Mouse (Mus musculus): Measurements from ENCODE around the gene Tmem175.

The Tmem175 gene

DNA sequence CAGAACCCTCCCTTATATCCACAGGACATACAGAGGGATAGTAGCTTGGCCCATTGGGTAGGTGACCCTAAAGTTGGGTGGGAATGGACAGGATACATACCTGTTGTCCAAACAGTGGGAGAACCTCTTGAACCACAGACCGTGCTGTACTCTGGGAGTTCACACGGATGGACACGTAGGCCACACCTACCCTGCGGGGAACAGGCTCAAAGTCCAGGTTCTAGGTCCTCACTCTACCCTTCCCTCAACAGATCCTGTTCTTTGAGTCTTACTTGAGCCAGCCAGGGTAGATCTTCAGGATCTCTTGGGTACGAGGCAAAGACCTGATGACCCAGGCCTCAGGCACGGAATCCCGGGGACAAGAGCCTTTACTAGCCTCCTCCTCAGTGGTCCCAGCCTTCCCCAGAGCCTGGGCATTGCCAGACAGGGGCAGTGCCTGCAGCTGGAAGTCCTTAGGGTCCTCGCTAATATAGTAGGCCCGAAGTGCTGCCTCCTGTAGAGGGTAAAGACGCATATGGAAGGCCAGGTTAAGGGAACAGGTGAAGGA is 24.9 kb downstream of the Tmem175 start:
- DNase-seq, result no peak

DNA sequence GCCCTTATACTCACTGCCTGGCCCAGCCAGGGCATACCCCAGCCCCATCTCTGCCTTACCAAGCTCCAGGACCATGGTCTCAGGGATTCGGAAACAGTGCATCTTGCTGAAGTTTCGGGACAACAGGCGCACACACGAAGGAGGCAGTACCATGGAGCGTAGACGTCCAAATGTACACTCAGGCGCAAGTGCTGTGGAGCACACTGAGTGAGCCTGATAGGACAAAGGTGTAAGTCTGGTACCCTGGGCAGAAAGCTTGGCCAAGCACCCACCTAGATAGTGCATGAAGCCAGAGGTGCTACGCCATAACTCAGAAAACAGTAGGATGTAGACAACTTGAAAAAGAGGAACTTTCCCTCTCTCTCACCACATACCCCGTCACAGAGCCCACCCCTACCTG is 25.8 kb downstream of the Tmem175 start:
- DNase-seq, result no peak

DNA sequence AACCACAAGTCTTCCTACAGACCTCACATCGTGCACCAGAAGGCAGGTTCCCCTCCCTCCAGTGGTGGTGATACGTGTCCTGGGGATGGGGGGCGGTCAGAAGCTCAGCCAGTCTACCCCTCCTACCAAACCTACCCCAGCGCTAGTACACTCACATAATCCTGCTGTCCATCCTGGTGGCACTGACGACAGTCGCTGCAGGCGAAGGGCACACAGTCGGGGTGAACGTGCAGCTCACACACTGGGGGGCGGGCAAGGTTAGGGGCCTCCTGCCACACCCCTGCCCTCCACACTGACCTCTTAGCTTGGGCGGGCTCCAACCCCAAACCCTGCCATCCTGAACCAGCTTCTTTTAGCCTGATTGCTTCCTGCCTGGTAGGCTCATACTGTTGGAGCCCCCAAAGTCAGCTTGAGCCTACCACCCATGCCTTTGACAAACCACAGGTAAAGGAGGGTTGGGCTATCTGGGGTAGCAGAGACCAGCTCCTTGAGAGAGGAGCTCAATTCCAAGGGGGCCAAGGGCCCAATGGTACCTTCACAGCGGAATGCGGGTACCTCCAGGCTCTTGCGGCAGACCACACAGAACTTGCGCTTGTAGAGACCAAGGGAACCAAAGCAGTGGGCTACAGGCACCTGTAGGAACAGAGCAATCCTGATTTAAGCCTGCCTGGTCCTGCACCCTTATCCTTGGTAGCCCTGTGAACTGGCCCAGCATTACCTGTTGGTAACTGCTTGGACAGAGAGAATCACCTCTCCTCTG is 26.5 kb downstream of the Tmem175 start:
- DNase-seq, result no peak

DNA sequence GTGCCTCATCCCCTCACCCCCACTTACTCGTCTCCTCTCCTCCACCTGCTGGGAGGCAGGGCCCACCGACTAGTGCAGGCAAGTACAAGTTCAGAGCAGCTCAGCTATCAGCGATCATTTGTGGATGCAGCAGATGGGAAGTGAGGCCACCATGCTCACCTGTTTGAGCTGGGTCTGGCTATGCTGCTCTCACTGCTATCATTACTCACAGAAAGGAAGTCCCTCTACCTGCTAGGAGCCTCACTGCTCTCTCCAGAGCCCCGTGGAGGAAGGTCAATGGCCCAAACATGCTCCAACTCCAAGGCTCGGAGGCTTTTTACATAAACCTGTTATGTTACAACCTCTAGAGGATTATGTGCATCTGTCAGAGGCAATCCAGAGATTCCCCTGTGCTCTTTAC is 27.8 kb downstream of the Tmem175 start:
- DNase-seq, result no peak

DNA sequence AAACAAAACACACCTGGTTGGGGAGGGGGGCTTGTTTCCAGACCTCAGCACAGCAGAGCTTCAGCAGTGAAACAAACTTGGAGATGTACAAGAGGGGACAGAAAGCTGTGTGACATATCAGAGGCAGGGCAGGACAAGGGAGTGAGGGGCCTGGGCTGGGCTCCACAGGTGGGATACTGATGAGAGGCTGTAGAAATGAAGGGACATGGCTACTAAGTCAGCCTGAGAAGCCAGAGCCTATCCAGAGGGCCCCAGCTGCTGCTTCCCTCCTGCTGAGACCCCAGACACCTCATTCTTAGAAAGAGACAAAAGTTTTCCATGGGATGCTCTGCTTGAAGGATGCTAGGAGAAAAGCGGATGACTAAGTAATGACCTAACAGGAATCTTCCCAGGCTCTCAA is 29.0 kb downstream of the Tmem175 start:
- DNase-seq, result no peak

DNA sequence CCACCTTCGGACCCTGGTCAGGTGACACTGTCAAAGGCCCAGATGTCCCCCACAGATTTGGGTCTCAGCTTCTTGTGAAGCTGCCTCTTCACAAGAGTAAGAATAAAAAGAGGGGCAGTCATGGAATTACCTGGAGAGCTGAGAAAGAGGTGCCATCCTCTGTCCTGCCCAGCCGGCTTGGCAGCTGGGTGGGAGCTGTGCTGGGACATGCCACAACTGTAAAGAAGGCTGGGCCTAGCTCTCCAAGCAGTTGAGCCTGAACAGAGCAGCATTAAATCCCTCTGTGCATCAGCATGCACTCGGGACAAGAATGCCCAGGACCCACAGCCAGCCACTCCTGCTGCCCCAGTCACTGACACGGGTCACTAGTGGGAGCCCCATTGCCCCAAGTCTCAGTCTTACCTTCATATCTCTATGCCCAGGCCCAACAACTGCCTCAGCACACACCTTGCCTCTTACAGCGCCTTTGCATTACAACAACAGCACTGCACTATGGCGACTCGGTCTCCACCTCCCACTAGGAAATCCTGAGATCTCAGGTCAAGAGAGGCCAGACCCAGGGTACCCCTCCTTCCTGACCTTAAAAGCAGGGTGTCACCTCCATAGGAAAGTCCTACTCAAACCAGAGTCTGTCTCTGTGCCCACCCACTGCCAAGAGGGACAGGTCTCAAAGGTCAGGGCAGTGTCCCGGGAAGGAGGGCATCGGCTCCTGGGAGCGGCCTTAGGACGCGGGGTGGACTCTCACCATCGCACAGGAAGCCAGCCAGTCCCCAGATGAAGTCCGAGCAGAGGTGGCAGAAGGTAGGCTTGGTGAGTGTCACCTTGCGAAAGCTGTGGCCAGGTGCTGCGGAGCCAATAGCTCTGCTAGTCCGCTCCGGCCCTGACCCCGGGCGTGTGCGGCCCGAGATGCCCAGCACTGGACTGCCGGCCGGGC is 30.4 kb downstream of the Tmem175 start, which contains the start of gene Idua:
TSS of gene Idua (plus strand) at position 634 of the 934 bp plus-strand sequence.
- DNase-seq, result no peak

DNA sequence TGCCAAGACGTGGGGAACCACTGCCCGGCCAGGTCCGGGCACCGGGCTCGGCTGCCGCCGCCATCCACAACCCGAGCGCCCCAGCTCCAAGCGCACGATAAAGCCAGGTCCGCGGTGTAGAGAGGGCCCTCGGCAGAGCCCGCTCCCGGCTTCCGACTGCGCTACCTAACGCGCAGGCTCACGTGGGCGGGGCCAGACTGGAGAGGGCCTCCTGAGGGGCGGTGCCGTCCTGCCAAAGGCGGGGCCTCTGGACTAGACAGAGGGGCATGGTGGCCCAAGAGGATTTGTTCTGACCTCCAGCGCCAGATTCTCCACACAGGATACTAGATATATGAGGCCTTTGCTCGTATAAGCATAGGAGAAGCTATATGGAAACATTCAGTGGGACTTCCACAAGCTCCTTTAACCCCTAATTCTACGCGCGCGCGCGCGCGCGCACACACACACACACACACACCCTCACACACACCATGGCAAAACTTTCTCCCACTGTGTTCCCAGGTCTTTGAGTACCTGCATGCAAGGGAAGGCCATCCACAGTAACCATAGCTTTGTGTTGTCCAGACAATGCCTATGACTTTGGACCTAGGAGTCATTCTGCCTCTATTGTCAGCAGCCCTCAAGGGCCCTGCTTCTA is 31.2 kb downstream of the Tmem175 start:
- DNase-seq, result peak; percentile 97

DNA sequence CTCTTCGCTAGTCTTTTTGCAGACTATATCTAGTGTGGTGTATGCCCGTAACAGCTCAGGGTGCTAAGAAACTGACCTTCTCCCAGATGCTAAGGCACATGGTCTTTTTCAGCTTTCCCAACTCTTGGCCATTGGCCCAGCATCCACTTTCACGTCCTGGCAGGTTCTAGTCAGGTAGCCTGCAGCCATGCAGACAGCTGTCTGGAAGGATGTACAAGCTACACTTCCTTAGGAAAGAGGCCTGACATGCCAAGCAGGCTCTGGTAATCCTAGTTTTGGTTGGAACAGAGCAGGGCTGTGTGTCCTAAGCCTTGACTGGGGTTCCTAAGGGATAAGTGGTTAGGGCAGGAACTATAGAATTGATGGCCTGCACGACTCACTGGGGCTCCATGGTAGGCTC is 33.2 kb downstream of the Tmem175 start:
- DNase-seq, result no peak

DNA sequence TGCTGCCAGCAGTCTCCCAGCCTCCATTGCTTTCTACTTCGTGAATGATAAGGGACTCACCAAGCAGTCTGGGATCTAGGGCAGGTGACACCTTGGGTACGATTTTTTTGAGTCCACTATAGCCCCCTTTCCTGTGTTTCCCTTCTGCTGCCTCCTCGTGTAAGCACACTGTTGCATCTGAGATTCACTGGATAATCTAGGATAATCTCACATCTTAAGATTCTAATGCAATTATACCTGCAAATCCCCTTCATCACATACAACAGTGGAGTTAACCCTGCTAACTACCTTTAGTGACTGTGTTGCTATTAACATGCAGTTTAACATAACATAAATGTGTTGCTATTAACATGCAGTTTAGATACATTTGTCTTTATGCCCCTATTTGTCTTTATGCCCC is 35.5 kb downstream of the Tmem175 start:
- no peak for DNase-seq

DNA sequence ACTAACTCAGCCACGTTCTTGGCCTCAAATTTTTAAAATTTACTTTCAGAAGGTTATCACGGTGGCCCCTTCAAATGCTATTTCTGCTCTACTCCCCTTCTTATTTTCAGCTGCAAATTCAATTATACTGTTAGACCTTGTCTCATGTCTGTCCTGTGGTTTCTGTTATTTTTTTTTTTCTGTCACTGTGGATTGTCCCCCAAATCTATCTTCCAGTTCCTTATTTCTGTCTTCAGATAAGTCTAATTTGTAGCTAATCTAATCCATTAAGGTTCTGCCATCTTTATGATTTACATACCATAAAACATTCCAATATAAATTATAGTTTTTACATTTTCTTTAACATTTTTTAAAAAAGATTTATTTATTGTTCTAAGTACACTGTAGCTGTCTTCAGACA is 37.8 kb downstream of the Tmem175 start:
- DNase-seq, result no peak

DNA sequence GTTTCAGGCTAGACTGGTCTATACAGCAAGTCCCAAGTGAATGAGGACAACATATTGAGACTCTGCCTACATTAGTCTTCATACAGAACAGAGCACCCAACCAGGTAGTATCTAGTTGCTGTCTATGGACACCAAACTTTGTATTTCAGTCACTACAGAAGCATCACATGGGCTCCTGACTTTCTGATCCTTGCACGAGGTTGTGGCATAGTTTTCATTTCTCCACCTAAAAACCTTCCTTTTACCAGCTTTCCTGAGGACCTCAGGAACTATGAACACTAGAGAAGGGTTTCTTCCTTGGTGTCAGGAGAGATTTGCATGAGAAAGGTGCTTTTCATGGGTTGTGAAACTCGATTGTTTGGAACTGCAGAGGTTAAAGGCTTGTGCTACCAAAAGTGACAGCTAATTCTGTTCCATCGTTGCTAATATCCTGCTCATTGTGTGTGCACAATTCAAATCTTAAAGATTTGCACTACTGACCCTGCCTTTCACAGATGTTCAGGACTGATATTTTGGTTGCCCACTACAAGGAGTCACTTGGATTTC is 38.9 kb downstream of the Tmem175 start:
- no peak for DNase-seq

DNA sequence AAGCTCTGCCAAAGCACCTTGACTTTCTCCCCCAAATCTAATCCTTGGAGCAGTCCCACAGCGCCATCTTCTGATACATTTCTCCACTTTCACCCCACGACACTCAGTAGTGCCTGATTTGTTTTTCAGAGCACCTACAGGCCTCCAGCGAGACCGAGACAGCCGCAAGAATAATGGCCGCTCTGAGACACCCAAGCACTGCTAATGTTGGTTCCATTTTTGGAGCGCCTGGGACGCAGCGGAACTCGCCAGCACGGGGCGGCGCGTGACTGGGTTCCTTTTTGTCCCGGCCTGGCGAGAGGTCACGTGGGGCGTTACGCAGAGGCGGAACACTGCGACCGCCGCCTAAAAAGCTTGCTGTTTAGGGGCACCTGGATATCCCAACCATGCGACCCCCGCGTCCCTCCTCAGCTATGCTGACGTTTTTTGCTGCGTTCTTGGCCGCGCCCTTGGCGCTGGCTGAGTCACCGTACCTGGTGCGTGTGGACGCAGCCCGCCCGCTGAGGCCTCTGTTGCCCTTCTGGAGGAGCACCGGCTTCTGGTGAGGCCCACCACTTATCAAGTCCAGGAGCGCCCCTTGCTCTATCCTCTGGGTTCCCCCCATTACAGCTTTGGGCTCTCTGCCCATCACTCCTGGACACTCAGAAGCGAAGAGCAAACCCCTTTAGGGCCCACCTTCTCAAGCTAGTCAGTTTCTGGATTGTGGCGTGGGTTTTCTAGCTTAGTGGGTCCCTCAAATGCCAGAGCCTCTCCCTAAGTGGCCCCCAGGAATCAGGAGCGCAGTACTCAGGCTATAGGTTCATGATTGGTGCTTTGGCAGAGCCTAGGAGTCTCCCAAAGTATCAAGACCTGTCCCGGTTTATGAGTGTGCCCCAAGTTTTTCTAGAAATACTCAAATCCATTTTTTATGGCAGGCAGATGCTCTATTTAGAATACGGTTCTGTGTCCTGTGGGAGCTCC is 39.7 kb downstream of the Tmem175 start, which contains the start of gene Dgkq:
TSS of gene Dgkq (minus strand) at position 696 of the 960 bp plus-strand sequence.
- DNase-seq, result peak; percentile 96

DNA sequence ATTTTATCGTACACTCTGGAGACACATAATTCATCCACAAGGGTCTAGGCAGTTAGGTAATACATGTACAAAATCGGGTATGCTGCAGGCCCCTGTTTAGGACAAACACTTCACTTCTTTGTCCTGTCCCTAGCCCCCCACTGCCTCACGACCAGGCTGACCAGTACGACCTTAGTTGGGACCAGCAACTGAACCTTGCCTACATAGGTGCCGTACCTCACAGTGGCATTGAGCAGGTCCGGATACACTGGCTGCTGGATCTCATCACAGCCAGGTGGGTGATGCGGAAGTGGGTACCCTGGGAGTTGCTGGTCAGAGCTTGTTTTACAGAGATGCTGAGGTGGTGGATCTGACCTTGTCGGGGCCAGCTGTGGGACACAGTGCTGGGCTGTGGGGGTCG is 40.4 kb downstream of the Tmem175 start:
- DNase-seq, result no peak

DNA sequence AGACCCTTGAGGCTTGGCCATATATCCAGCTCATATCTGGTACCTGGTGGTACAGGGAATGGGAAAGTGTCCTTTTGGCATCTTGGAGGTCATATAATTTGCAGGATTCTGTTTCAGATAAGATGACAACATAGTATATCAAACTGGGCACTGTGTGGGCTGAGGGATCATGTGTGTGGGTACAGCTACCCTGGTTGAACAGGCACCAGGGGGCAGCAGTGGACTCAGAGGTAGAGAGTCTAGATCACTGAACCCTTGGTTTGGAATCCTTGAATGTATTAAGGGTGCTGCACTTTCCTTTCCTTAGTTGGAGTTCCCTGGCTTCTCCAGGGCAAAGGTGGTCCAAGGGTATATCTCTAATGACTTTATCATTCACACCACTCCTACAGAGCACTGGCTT is 41.2 kb downstream of the Tmem175 start:
- peak; percentile 67 for DNase-seq

DNA sequence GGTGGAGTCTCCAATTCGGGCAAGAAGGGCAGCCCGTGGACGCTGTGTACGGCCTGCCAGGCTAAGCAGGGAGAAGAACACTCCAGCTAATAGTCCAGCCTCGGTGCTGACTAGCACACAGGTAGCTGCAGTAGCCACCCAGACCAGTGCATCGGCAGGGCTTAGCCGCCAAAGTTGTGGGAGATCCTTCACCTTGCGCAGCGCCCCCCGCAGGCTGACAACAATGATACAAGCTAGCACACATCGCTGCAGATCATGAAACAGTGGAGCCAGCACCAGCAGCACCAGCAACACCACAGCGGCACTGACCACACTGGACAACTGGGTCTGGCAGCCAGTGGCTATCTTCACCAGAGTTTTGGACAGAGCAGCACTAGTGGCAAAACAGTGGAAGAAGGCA is 42.2 kb downstream of the Tmem175 start:
- no peak for DNase-seq

DNA sequence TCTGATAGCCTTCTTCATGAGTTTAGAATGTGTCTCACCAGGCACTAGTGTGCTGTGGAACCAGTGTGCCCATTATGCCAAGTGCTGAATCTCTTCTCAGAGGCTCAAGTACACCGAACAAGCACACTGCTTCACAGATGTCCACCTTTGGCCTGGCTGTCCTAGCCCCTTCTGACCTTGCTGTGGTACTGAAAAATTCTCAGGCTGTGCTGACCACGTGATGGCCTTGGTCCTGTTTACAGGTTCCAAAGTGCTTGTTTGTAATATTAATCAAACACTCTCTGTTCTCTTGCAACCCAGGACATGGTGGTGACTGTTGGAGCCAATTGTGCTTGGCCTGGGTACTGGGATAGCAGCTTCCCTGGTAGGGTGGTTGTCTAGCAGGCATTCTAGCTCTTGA is 45.1 kb downstream of the Tmem175 start:
- DNase-seq, result no peak

DNA sequence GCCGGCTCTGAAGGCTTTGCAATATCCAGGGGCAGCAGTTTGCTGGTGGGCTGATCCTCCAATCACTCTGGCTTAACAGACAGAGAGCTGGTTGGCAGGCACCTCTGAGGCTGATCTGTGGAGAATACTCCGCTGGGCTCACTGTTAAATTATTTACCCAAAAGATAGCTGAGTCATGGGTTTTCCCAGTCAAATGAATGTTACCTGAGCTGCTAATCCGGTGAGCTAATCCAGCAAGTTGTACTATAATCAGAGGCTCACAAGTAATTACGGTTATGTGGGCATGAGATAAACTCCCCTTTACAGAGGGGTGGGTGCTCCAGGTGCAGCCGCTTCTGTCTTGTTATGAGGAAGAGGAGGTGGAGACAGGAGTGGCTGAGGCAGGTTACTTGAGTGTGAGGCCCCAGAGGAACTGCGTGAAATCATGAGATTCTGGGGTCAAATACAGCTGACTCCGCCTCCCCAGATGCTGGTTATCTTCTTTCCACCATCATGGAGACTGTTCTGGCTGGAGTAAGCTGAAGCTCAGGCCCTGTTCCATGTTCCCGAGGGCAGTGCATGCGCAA is 45.8 kb downstream of the Tmem175 start, which contains the start of gene Slc26a1:
TSS of gene Slc26a1 (minus strand) at position 319 of the 566 bp plus-strand sequence.
- DNase-seq, result no peak

DNA sequence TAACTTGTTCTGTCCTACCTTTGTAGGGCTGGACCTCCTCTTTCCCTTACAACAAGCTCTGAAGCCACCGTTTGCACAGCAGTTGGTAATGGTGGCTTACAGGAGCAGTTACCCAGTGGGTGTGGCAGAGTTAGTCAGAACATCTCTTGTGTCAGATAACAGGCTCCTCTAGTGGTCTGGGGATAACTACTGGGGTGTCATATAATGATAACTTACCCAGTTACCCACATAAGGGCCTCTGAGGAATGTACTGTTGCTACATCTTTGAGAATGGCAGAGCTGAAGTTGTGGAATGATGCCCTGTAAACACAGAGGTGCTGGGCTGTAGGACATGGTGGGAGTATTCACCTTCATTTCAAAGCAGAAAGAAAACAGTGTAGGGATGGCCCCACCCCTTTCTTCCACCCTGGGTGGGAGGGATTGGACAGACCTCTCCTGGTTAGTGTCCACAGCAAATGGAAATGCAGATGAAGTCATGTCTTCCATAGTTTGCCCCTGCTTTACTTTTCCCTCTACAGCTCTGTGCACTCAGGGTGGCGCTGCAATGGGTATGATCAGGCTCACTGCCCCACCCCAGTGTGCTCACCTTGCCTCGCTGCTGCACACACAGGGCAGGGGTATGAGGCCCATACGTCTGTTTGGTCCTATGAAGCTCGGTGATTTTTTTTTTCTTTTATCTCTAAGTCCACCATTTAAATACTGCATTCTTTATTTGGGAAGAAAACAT is 47.4 kb downstream of the Tmem175 start:
- no peak for DNase-seq

DNA sequence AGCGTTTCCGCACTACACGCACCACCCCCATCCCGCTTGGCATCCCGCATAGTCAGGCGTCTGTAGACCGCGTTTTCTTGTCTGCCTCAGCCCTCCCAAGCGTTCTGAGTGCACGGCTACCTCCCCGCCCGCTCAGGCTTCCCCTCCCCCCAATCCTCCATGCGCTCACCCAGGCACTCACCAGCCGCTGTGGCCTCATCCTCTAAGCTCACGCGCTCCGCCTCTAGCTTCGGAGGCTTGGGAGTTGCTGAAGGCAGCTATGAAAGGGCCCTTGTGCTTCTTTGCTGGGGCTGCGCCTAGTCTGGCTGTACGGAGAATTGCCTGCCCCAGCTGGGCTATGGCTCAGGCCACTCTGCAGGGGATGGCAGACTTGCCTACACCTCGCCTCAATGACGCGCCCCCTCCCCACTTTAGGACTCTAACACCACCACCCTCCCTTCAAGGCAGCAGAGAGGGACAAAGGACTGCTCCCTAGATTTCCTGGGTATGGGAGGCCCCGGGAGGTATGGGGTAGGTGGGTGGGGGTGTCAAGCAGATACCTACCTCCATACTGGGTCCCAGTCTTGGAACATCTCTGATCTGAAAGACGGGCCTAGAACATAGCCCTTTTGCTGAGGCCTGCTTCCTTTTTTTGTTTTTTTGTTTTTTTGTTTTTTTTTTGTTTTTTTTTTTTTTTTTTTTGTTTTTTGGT is 48.2 kb downstream of the Tmem175 start:
- DNase-seq, result peak; percentile 38

Data from lung, postnatal 36 days (tissue).